In genomic region chr2:4444740-4445139, GRCm38 (mm10) we compare ENCODE assay signal across 19 mouse cellular contexts.
"Had no signal": no experiment of that assay in that cellular context is flagged by ENCODE, and none has a peak within 500 bp of the region (broad histone marks: within the 10 kb centered on the region; RNA-seq: fewer than 3 reads in every experiment).

No protein-coding gene starts in this region.

- H3K4me3 ChIP-seq: lung, embryonic 15.5 days; megakaryocyte, embryonic 14.5 days; midbrain, embryonic 13.5 days; midbrain, embryonic 15.5 days; neural tube, embryonic 13.5 days; neural tube, embryonic 15.5 days had no signal

- DNase-seq: lung, adult 2 months; lung, postnatal 14 days; lung, postnatal 36 days; retina, postnatal 1 day; right cerebral cortex, adult 18-20 months; right cerebral cortex, postnatal 25 days; right cerebral cortex, postnatal 4 days; spleen, adult 18-20 months; thymus, adult 18-20 months; thymus, postnatal 14 days; thymus, postnatal 36 days had no signal

- H3K36me3 ChIP-seq: lung, embryonic 15.5 days; midbrain, embryonic 13.5 days; midbrain, embryonic 15.5 days; neural tube, embryonic 13.5 days; neural tube, embryonic 15.5 days had no signal

- H3K27me3 ChIP-seq: lung, embryonic 15.5 days; midbrain, embryonic 13.5 days; midbrain, embryonic 15.5 days; neural tube, embryonic 13.5 days; neural tube, embryonic 15.5 days had no signal

- H3K9me3 ChIP-seq: lung, embryonic 15.5 days; megakaryocyte, embryonic 14.5 days; midbrain, embryonic 13.5 days; midbrain, embryonic 15.5 days; neural tube, embryonic 13.5 days; neural tube, embryonic 15.5 days had no signal

- H3K9ac ChIP-seq: lung, embryonic 15.5 days; midbrain, embryonic 13.5 days; midbrain, embryonic 15.5 days; neural tube, embryonic 13.5 days; neural tube, embryonic 15.5 days had no signal

- H3K27ac ChIP-seq: macrophage; midbrain, embryonic 13.5 days; midbrain, embryonic 15.5 days; neural tube, embryonic 13.5 days had no signal

- ATAC-seq: midbrain, embryonic 13.5 days; midbrain, embryonic 15.5 days had no signal

- H3K4me2 ChIP-seq: lung, embryonic 15.5 days; midbrain, embryonic 11.5 days; midbrain, embryonic 13.5 days; midbrain, embryonic 15.5 days; neural tube, embryonic 13.5 days; neural tube, embryonic 15.5 days had no signal
